Mouse (Mus musculus): Measurements from ENCODE around the gene Strn4. TPM values are rescaled to one million over a fixed set of nuclear protein-coding genes. Genes with fewer than 3 reads are reported as not detected.

The Strn4 gene
- total and polyA plus RNA-seq, 3 experiments = 46.0 to 74.5 (median 63.5) TPM

DNA sequence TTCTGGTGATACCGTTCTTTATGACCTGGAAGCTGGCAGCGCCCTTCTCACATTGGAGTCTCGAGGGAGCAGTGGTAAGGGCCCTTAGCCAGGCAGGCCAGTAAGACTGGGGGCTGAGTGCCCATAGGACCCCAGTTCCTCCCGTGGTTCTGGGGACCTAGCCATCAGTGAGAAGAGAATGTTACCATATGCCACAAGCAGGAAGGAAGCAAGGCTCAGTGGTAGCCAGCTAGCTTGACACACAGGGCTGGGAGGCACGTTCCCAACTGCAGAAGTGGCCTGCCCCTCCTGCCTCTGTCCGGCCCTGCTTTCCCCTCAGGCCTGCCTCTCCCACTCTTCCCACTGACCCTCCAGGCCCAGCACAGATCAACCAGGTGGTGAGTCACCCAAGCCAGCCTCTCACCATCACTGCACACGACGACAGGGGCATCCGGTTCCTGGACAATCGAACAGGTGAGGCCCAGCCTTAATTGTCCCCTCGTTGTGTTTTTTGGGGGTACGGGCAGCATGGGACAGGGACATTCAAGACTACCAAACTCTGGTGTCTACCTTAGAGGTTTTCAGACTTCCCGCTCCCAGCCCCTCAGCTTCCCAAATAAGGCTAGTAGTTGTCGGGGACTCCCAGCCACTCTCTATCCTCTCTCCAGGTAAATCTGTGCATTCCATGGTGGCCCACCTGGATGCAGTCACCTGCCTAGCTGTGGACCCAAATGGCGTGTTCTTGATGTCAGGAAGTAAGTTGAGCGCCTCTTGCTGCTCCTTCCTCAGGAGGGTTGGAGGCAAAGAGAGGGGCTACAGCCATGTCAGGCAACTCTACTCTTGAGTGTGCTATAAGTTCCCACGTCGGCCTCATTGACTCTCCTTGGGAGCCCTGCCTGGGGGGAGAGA lies 22.5 kb downstream of the Strn4 start:
- in situ Hi-C loops (cut with MboI; ENCODE audit: low pct_ligation_motif_present, low pct_unique_long_range_greater_than_20kb, low sequenced_read_pairs) = no loop called here
- H3K79me2 ChIP-seq (replicated peaks; ENCODE audit: control insufficient read depth, extremely low read depth, insufficient read depth, poor library complexity, severe bottlenecking) = 0 out of 2 replicates have a peak, but pooled peaks cover 3% of the 10 kb centered on the region
- dilution Hi-C loops (cut with MboI; ENCODE audit: extremely low pct_ligation_motif_present, extremely low pct_unique_long_range_greater_than_20kb, low sequenced_read_pairs) = no loop called here
- no peak for DNase-seq (ENCODE audit: extremely low read depth)
- no peaks in the 10 kb centered on the region for H3K9me3 ChIP-seq (replicated peaks; ENCODE audit: low read length)
- TF ChIP-seq CHD2 (IDR thresholded peaks at IDR 0.05; ENCODE audit: low read length) (no peak), USF1 (IDR thresholded peaks at IDR 0.05; ENCODE audit: low read depth, low read length) (no peak), UBTF (IDR thresholded peaks at IDR 0.05; ENCODE audit: low read depth, low read length) (no peak), CHD1 (IDR thresholded peaks at IDR 0.05; ENCODE audit: low read depth, low read length) (no peak), POLR2A (IDR thresholded peaks at IDR 0.05; ENCODE audit: low read depth, low read length) (no peak), GABPA (IDR thresholded peaks at IDR 0.05; ENCODE audit: insufficient replicate concordance, low read depth, low read length) (no peak), RCOR1 (conservative IDR thresholded peaks at IDR 0.05; ENCODE audit: low read depth, low read length) (no peak), MAFK (IDR thresholded peaks at IDR 0.05; ENCODE audit: insufficient replicate concordance, low read length) (no peak), ZMIZ1 (IDR thresholded peaks at IDR 0.05; ENCODE audit: low read depth, low read length) (no peak)
- H3K4me1 ChIP-seq (ENCODE audit: control insufficient read depth in 1 of 2, insufficient read depth in 2 of 2) = peaks cover 24 to 46% of the 10 kb centered on the region in 2 experiments
- H3K4me2 ChIP-seq (ENCODE audit: insufficient read depth, low read depth, poor library complexity, severe bottlenecking) = no peak overlapping the region
- no peaks in the 10 kb centered on the region for H3K27me3 ChIP-seq (replicated peaks)
- H3K9ac ChIP-seq (ENCODE audit: insufficient read depth, low read depth) = no peak overlapping the region
- H3K36me3 ChIP-seq (replicated peaks in 1 of 2; ENCODE audit: control insufficient read depth in 1 of 2, insufficient read depth in 1 of 2, low read length in 1 of 2) = peaks cover 59 to 75% of the 10 kb centered on the region in 2 experiments
- H3K4me3 ChIP-seq (replicated peaks in 1 of 3; ENCODE audit: low read depth in 2 of 3, low read length in 2 of 3, poor library complexity in 1 of 3) = no peak overlapping the region
- H3K27ac ChIP-seq (ENCODE audit: insufficient read depth, low read depth) = no peak overlapping the region

DNA sequence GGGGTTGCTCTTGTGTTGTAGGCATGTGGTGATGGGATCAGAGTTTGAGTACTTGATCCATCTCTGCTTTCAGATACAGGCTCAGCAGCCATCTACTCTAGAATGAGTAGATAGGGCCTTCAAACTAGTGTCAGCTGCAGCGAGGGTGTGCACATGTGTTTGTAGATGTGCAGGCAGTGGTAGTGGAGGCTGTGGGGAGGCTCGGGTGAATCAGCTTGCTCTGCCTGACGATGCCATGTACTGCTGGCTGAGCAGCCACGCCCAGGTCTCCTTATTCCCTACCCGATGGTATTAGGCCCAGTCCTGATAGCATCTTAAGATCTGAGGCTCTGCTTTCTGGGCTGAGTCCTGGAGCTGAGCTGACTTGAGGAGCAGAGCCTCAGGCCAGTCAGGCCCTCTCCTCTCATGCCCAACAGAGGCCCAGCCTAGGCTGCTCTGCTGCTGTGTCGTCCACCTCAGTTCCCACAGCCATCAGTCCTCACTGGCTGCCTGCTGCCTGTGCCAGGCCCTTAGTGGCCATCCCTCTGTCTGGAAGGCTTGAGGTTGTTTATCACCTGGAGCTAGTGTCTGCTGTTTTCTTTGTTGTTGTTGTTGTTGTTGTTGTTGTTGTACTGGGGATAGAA lies 23.2 kb downstream of the Strn4 start:
- TF ChIP-seq ZKSCAN1 (IDR thresholded peaks at IDR 0.05; ENCODE audit: borderline replicate concordance, low read depth, low read length) (no peak), UBTF (IDR thresholded peaks at IDR 0.05; ENCODE audit: low read depth, low read length) (no peak), CHD2 (IDR thresholded peaks at IDR 0.05; ENCODE audit: low read length) (no peak), MAZ (IDR thresholded peaks at IDR 0.05; ENCODE audit: low read depth, low read length) (no peak), HCFC1 (IDR thresholded peaks at IDR 0.05; ENCODE audit: low read depth, low read length) (no peak), CTCF (conservative IDR thresholded peaks at IDR 0.05 in 1 of 2, IDR thresholded peaks at IDR 0.05 in 1 of 2; ENCODE audit: low read depth in 2 of 2, low read length in 2 of 2) (no peak), EP300 (IDR thresholded peaks at IDR 0.05; ENCODE audit: low read length) (no peak), ZMIZ1 (IDR thresholded peaks at IDR 0.05; ENCODE audit: low read depth, low read length) (no peak), TBP (conservative IDR thresholded peaks at IDR 0.05; ENCODE audit: low read depth, low read length) (no peak)
- Histone ChIP-seq H3K4me2 (ENCODE audit: insufficient read depth, low read depth, poor library complexity, severe bottlenecking) (no peak overlapping the region), H3K79me2 (replicated peaks; ENCODE audit: control insufficient read depth, extremely low read depth, insufficient read depth, poor library complexity, severe bottlenecking) (peaks cover 10% of the 10 kb centered on the region), H3K27me3 (replicated peaks) (no peaks in the 10 kb centered on the region), H3K27ac (ENCODE audit: insufficient read depth, low read depth) (no peak overlapping the region), H3K9ac (ENCODE audit: insufficient read depth, low read depth) (no peak overlapping the region), H3K4me3 (replicated peaks in 1 of 3; ENCODE audit: low read depth in 2 of 3, low read length in 2 of 3, poor library complexity in 1 of 3) (no peak overlapping the region), H3K36me3 (replicated peaks in 1 of 2; ENCODE audit: control insufficient read depth in 1 of 2, insufficient read depth in 1 of 2, low read length in 1 of 2) (peaks cover 54 to 68% of the 10 kb centered on the region in 2 experiments), H3K9me3 (replicated peaks; ENCODE audit: low read length) (no peaks in the 10 kb centered on the region), H3K4me1 (ENCODE audit: control insufficient read depth in 1 of 2, insufficient read depth in 2 of 2) (peaks cover 24 to 46% of the 10 kb centered on the region in 2 experiments)
- no peak for DNase-seq (ENCODE audit: extremely low read depth)
- in situ Hi-C loops (cut with MboI; ENCODE audit: low pct_ligation_motif_present, low pct_unique_long_range_greater_than_20kb, low sequenced_read_pairs) (no loop called here), dilution Hi-C loops (cut with MboI; ENCODE audit: extremely low pct_ligation_motif_present, extremely low pct_unique_long_range_greater_than_20kb, low sequenced_read_pairs) (no loop called here)

All from CH12.LX (cell line).